Mouse (Mus musculus): ENCODE measurements at regions not wholly inside any gene's neighbourhood (a gene's known extent, or its start where the extent isn't known, plus 50 kb on each side); places are given as distances from the start of the nearest gene placed in this dataset.

DNA sequence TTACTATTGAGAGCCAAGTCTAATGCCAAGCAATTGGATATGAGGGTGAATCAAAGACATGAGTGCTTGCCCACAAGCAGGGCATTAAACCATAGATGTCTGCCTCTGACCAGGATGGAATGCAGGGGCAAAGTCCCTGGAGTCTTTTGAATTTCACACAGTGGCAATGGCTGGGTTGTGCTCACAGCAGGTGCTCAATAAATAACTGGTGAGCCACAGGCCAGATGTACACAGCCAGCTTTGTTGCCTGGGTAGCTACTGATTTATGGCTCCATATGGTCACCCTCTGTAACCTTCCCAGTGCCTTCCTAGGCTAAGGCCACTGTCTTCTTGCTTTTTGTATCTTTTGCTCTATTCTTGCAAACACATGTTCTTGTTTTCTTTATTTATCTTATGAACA lies 154.3 kb upstream of the Lrrn1 start:
- ATAC-seq (ENCODE audit: insufficient read depth, low FRiP score, low TSS enrichment): peak; percentile 94
- no peak overlapping the region for H3K27ac ChIP-seq (ENCODE audit: low read depth, low read length)
- no peak overlapping the region for H3K4me3 ChIP-seq (ENCODE audit: low read depth, low read length)
- no peaks in the 10 kb centered on the region for H3K9me3 ChIP-seq (ENCODE audit: control insufficient read depth, low read length)
- H3K27me3 ChIP-seq (ENCODE audit: control insufficient read depth, insufficient read depth, low read length): no peaks in the 10 kb centered on the region
- DNase-seq (ENCODE audit: low spot score): peak; percentile 56
- no peak overlapping the region for H3K9ac ChIP-seq (ENCODE audit: low read length)
- no peaks in the 10 kb centered on the region for H3K4me1 ChIP-seq (ENCODE audit: control insufficient read depth, insufficient read depth, low read length)
- H3K36me3 ChIP-seq (ENCODE audit: control insufficient read depth, insufficient read depth, low read length): no peaks in the 10 kb centered on the region
- H3K4me2 ChIP-seq (ENCODE audit: low read depth): no peak overlapping the region

DNA sequence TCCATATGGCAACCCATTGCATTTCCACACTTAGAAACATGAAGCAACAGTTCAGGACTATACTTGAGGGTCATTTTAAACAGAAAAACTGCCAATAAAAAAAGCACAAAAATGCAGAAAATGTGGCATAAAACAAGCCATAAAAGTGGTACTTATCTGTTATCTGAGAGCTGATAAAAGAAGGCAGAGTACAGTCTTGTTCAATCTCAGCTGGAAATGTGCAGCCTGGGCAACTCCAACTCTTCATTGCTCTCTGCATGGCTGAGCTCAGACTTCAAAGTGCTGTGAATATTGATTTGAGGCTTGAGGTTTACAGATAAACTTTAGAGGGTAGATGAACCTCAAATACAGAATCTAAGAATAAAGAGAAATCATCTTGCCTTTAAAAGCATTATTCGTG lies 151.1 kb upstream of the Lrrn1 start:
- no peak for ATAC-seq (ENCODE audit: insufficient read depth, low FRiP score, low TSS enrichment)
- no peak for DNase-seq (ENCODE audit: low spot score)
- Histone ChIP-seq H3K27ac (ENCODE audit: low read depth, low read length) (no peak overlapping the region), H3K36me3 (ENCODE audit: control insufficient read depth, insufficient read depth, low read length) (no peaks in the 10 kb centered on the region), H3K4me2 (ENCODE audit: low read depth) (no peak overlapping the region), H3K9ac (ENCODE audit: low read length) (no peak overlapping the region), H3K9me3 (ENCODE audit: control insufficient read depth, low read length) (no peaks in the 10 kb centered on the region), H3K4me1 (ENCODE audit: control insufficient read depth, insufficient read depth, low read length) (no peaks in the 10 kb centered on the region), H3K4me3 (ENCODE audit: low read depth, low read length) (no peak overlapping the region), H3K27me3 (ENCODE audit: control insufficient read depth, insufficient read depth, low read length) (no peaks in the 10 kb centered on the region)
- whole genome bisulfite sequencing: 87% methylated on average over 1 of the region's 1 CpGs

DNA sequence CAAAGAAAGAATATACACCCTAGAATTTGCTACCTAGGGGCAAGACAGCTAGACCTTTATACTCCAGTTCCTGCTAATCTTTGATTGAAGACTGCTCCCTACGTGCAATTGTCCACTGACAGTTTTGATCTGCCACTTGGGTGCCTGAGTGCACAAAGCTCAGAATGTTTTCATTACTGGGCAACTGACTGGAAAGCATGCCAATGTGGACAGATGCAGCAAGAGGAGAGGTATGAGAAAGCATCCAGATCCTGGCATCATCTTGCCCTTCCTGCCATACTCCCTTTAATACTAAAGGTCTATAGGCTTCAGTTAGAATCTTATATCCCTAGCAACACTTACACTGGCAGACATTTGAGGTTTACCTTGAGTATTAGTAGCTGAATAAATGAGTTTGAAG lies 148.9 kb upstream of the Lrrn1 start:
- WGBS: 48% methylated on average over 1 of the region's 1 CpGs
- no peak for DNase-seq (ENCODE audit: low spot score)
- no peak overlapping the region for H3K27ac ChIP-seq (ENCODE audit: low read depth, low read length)

DNA sequence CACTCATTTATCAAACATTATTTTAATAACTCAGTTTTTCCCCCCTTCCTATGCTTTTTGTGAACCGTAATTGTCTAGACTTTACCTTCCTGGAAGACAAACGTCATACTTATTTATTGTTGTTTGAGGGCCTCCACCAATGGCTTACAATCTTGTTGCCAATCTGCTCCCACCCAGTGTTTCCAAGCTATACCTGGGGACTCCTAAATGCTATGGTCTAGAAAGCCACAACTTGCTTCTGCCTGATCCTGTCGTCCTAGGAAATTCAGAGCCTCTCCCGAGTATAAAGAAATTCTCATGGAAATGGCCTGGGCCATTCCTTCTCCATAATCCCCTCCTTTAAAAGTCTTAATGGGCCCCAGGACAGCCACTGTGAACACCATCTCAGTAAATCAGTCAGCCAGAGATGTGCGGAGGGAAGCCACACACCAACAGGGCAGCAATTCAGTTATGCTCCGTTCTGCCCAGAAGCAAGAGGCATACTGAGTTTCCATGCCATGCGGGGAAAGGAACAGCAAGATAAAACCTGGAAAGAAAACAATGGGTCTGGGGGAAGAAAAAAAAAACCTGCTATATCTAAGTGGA lies 143.4 kb upstream of the Lrrn1 start:
- Histone ChIP-seq H3K36me3 (ENCODE audit: control insufficient read depth, insufficient read depth, low read length) (no peaks in the 10 kb centered on the region), H3K27ac (ENCODE audit: low read depth, low read length) (no peak overlapping the region), H3K4me1 (ENCODE audit: control insufficient read depth, insufficient read depth, low read length) (no peaks in the 10 kb centered on the region), H3K27me3 (ENCODE audit: control insufficient read depth, insufficient read depth, low read length) (no peaks in the 10 kb centered on the region), H3K9ac (ENCODE audit: low read length) (no peak overlapping the region), H3K4me2 (ENCODE audit: low read depth) (no peak overlapping the region), H3K4me3 (ENCODE audit: low read depth, low read length) (no peak overlapping the region), H3K9me3 (ENCODE audit: control insufficient read depth, low read length) (no peaks in the 10 kb centered on the region)
- 43% methylated on average over 7 of the region's 7 CpGs for WGBS
- DNase-seq (ENCODE audit: low spot score) (peak; percentile 17), ATAC-seq (ENCODE audit: insufficient read depth, low FRiP score, low TSS enrichment) (no peak; the same call in 1 of the 2 replicates)

More for the DNA sequence above, 148.9 kb upstream of the Lrrn1 start:
- Histone ChIP-seq H3K4me1 (ENCODE audit: control insufficient read depth, insufficient read depth, low read length) (no peaks in the 10 kb centered on the region), H3K9ac (ENCODE audit: low read length) (no peak overlapping the region), H3K27me3 (ENCODE audit: control insufficient read depth, insufficient read depth, low read length) (no peaks in the 10 kb centered on the region), H3K4me3 (ENCODE audit: low read depth, low read length) (no peak overlapping the region), H3K9me3 (ENCODE audit: control insufficient read depth, low read length) (no peaks in the 10 kb centered on the region), H3K4me2 (ENCODE audit: low read depth) (no peak overlapping the region), H3K36me3 (ENCODE audit: control insufficient read depth, insufficient read depth, low read length) (no peaks in the 10 kb centered on the region)
- no peak for ATAC-seq (ENCODE audit: insufficient read depth, low FRiP score, low TSS enrichment)

DNA sequence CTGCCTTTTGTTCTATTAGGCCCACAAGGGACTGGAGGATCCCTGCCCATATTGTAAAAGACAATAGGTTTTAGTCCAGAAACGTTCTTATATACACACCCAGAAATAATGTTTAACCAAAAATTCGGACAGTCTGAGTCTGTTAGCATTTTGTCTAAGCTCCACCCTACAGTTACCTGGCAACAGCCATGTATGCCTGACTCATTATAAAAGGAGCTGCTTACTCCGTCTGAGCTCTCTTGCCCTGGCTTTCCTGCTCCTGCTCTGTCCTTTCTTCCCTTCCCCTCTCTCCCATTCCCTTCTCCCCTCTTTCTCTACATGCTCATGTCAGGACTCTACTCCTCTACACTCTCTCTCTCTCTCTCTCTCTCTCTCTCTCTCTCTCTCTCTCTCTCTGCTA lies 139.7 kb upstream of the Lrrn1 start:
- DNase-seq (ENCODE audit: low spot score) (no peak), ATAC-seq (ENCODE audit: insufficient read depth, low FRiP score, low TSS enrichment) (no peak)
- Histone ChIP-seq H3K4me1 (ENCODE audit: control insufficient read depth, insufficient read depth, low read length) (no peaks in the 10 kb centered on the region), H3K4me2 (ENCODE audit: low read depth) (no peak overlapping the region), H3K27me3 (ENCODE audit: control insufficient read depth, insufficient read depth, low read length) (no peaks in the 10 kb centered on the region), H3K9ac (ENCODE audit: low read length) (no peak overlapping the region), H3K27ac (ENCODE audit: low read depth, low read length) (no peak overlapping the region), H3K36me3 (ENCODE audit: control insufficient read depth, insufficient read depth, low read length) (no peaks in the 10 kb centered on the region), H3K4me3 (ENCODE audit: low read depth, low read length) (no peak overlapping the region), H3K9me3 (ENCODE audit: control insufficient read depth, low read length) (no peaks in the 10 kb centered on the region)
- WGBS: 57% methylated on average over 3 of the region's 3 CpGs

DNA sequence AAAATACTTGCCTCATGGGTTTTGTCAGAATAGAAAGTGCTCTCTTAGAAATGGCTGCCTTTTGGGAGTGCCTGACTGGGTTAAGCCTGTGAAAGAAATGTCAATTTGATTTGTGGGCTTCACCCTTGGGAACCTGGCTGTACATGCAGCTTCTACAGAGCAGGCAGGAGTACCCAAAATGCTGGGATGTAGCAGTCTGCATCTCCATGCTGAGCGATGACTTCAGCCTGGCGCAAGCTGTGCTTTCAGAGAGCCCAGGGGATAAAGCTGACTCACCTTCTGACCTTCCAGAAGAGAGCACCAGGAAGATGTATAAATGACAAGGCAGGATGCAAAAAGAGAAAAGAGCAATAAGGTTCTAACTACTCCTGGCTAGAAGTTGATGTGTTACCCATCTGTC lies 135.0 kb upstream of the Lrrn1 start:
- 43% methylated on average over 2 of the region's 2 CpGs for WGBS
- peak; percentile 19 for DNase-seq (ENCODE audit: low spot score)

DNA sequence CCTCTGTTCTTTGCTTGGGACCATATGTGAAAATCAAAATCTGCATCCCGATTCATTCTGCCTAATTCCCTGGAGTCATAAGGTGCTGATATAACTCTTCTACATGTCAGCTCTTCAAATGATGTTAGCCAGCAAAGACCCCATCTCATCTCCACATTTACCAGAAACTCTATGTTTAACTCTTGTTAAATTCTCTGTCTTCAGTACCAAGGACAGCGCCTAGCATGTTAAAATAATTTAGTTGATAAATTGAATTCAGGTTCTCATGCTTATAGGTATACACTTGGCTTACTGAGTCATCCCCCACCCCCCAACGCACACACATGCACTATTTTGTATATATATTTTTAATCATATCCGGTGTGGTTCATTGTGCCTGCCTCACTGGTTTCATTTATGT lies 113.8 kb upstream of the Lrrn1 start:
- peak; percentile 17 for DNase-seq (ENCODE audit: low spot score)
- no peak overlapping the region for H3K9ac ChIP-seq (ENCODE audit: low read length)
- ATAC-seq (ENCODE audit: insufficient read depth, low FRiP score, low TSS enrichment): no peak
- H3K4me2 ChIP-seq (ENCODE audit: low read depth): no peak overlapping the region
- H3K4me1 ChIP-seq (ENCODE audit: control insufficient read depth, insufficient read depth, low read length): no peaks in the 10 kb centered on the region
- 80% methylated on average over 4 of the region's 4 CpGs for WGBS
- H3K9me3 ChIP-seq (ENCODE audit: control insufficient read depth, low read length): no peaks in the 10 kb centered on the region
- H3K27ac ChIP-seq (ENCODE audit: low read depth, low read length): no peak overlapping the region
- H3K36me3 ChIP-seq (ENCODE audit: control insufficient read depth, insufficient read depth, low read length): no peaks in the 10 kb centered on the region
- no peaks in the 10 kb centered on the region for H3K27me3 ChIP-seq (ENCODE audit: control insufficient read depth, insufficient read depth, low read length)
- no peak overlapping the region for H3K4me3 ChIP-seq (ENCODE audit: low read depth, low read length)

More for the DNA sequence above, 135.0 kb upstream of the Lrrn1 start:
- H3K9me3 ChIP-seq (ENCODE audit: control insufficient read depth, low read length): no peaks in the 10 kb centered on the region
- H3K36me3 ChIP-seq (ENCODE audit: control insufficient read depth, insufficient read depth, low read length): no peaks in the 10 kb centered on the region
- no peak overlapping the region for H3K4me2 ChIP-seq (ENCODE audit: low read depth)
- no peak overlapping the region for H3K4me3 ChIP-seq (ENCODE audit: low read depth, low read length)
- no peak overlapping the region for H3K9ac ChIP-seq (ENCODE audit: low read length)
- ATAC-seq (ENCODE audit: insufficient read depth, low FRiP score, low TSS enrichment): peak; percentile 48; the same call in 1 of the 2 replicates
- no peaks in the 10 kb centered on the region for H3K27me3 ChIP-seq (ENCODE audit: control insufficient read depth, insufficient read depth, low read length)
- H3K4me1 ChIP-seq (ENCODE audit: control insufficient read depth, insufficient read depth, low read length): no peaks in the 10 kb centered on the region
- H3K27ac ChIP-seq (ENCODE audit: low read depth, low read length): no peak overlapping the region

DNA sequence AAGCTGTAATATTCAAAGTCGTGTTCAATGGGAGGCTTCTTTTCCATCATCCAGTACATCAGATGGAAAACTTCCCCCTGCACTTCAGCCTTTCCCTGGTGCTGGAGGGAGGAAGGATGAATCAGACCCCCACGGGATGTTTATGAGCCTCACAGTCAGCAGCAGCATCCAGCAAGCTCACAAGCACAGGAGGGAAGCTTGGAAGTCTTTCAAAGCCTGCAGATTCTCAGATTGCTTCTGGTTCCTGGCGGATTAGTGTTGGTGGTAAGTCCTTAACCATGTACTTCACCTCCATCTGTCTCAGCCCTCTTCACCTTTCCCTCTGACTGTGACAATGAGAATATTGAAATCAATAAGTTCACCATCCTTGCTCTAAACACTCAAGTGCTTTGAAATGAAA lies 107.5 kb upstream of the Lrrn1 start:
- Histone ChIP-seq H3K4me1 (ENCODE audit: control insufficient read depth, insufficient read depth, low read length) (no peaks in the 10 kb centered on the region), H3K27ac (ENCODE audit: low read depth, low read length) (no peak overlapping the region), H3K4me3 (ENCODE audit: low read depth, low read length) (no peak overlapping the region), H3K9me3 (ENCODE audit: control insufficient read depth, low read length) (no peaks in the 10 kb centered on the region), H3K4me2 (ENCODE audit: low read depth) (no peak overlapping the region), H3K9ac (ENCODE audit: low read length) (no peak overlapping the region), H3K36me3 (ENCODE audit: control insufficient read depth, insufficient read depth, low read length) (no peaks in the 10 kb centered on the region), H3K27me3 (ENCODE audit: control insufficient read depth, insufficient read depth, low read length) (no peaks in the 10 kb centered on the region)
- no peak for ATAC-seq (ENCODE audit: insufficient read depth, low FRiP score, low TSS enrichment)
- DNase-seq (ENCODE audit: low spot score): no peak
- WGBS: 47% methylated on average over 3 of the region's 3 CpGs

DNA sequence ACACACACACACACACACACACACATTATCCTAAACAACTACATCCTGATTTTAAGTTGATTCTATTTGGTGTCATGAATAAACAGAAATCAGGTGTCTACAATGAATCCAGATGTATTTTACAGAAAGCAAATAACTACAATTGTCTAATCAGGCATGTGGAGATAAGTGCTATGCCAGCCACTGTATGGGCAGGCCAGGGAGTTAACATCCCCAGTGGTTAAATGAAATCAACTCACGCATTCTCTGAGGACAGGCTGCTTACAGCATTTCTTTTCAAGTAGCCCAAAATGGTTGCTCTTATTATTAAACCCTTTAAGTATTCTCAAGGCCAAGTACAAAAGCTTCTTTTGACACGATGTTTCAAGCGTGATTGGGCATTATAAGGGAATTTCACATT lies 103.0 kb upstream of the Lrrn1 start:
- H3K4me1 ChIP-seq (ENCODE audit: control insufficient read depth, insufficient read depth, low read length): no peaks in the 10 kb centered on the region
- H3K4me3 ChIP-seq (ENCODE audit: low read depth, low read length): no peak overlapping the region
- H3K4me2 ChIP-seq (ENCODE audit: low read depth): no peak overlapping the region
- no peaks in the 10 kb centered on the region for H3K9me3 ChIP-seq (ENCODE audit: control insufficient read depth, low read length)
- no peak overlapping the region for H3K9ac ChIP-seq (ENCODE audit: low read length)
- no peaks in the 10 kb centered on the region for H3K27me3 ChIP-seq (ENCODE audit: control insufficient read depth, insufficient read depth, low read length)
- no peaks in the 10 kb centered on the region for H3K36me3 ChIP-seq (ENCODE audit: control insufficient read depth, insufficient read depth, low read length)
- WGBS: 74% methylated on average over 3 of the region's 3 CpGs
- ATAC-seq (ENCODE audit: insufficient read depth, low FRiP score, low TSS enrichment) (no peak), DNase-seq (ENCODE audit: low spot score) (no peak)
- H3K27ac ChIP-seq (ENCODE audit: low read depth, low read length): no peak overlapping the region
